Mouse (Mus musculus) embryonic facial prominence, embryonic 11.5 days (tissue): ENCODE results near the gene Gata3. TPM values are rescaled to one million over a fixed set of nuclear protein-coding genes. Genes with fewer than 3 reads are reported as not detected.

Source experiments
- ATAC-seq: fragments of 200-750 bp; cut with Nextera tagmentation; replicated peaks from 2 replicates; pipeline ENCODE4 v1.8.0; 2017; ENCODE audit warnings: low read depth; ENCODE audit not compliant: insufficient number of reproducible peaks, low FRiP score, low TSS enrichment
- DNase-seq: peaks from one replicate; pipeline ENCODE4 v3.0.0-alpha.2; 2015; ENCODE audit warnings: low spot score
- H3K27ac ChIP-seq: fragments of 300-500 bp; sonication (generic); replicated peaks from 2 replicates; pipeline ENCODE4 v1.5.1; 2014; ENCODE audit warnings: mild to moderate bottlenecking, low read depth, low read length, control low read depth
- H3K27me3 ChIP-seq: fragments of 300-500 bp; sonication (generic); 2 replicates; pipeline ENCODE4 v1.6.1; 2014; ENCODE audit warnings: mild to moderate bottlenecking, low read length, moderate library complexity, mixed read lengths; ENCODE audit not compliant: control insufficient read depth, insufficient read depth
- H3K36me3 ChIP-seq: fragments of 300-500 bp; sonication (generic); replicated peaks from 2 replicates; pipeline ENCODE4 v1.6.1; 2014; ENCODE audit warnings: low read depth, mild to moderate bottlenecking, low read length, moderate library complexity, mixed read lengths; ENCODE audit not compliant: control insufficient read depth, insufficient read depth
- H3K4me1 ChIP-seq: fragments of 300-500 bp; sonication (generic); 2 replicates; pipeline ENCODE4 v1.6.1; 2014; ENCODE audit warnings: low read length, mixed read lengths; ENCODE audit not compliant: control insufficient read depth, insufficient read depth
- H3K4me2 ChIP-seq: fragments of 300-500 bp; sonication (generic); 2 replicates; pipeline ENCODE4 v1.6.1; 2014; ENCODE audit warnings: low read depth, mild to moderate bottlenecking, control low read depth, low read length, moderate library complexity
- H3K4me3 ChIP-seq: fragments of 300-500 bp; sonication (generic); 2 replicates; pipeline ENCODE4 v1.5.1; 2014; ENCODE audit warnings: low read depth, low read length, control low read depth
- H3K9ac ChIP-seq: fragments of 300-500 bp; sonication (generic); replicated peaks from 2 replicates; pipeline ENCODE4 v1.6.1; 2014; ENCODE audit warnings: mild to moderate bottlenecking, control low read depth, low read length
- H3K9me3 ChIP-seq: fragments of 300-500 bp; sonication (generic); replicated peaks from 2 replicates; pipeline ENCODE4 v1.6.1; 2016; ENCODE audit warnings: mild to moderate bottlenecking, low read length, inconsistent platforms, mixed read lengths; ENCODE audit not compliant: control insufficient read depth
- WGBS: fragments of 180-500 bp; shearing (Covaris S2); extraction: QIAGEN DNeasy Blood & Tissue Kit; methylation state at CpG from one replicate; pipeline ENCODE4 v1.1.7; 2014; 5-methylcytosine and 5-hydroxymethylcytosine counted together
- polyA plus RNA-seq: library from polyadenylated mRNA; unstranded; fragments of >200 nt; fragmentation: Nextera tagmentation; extraction: Ambion mirVana; gene quantifications from 2 replicates; pipeline ENCODE4 v1.2.1, GENCODE M21; 2014

The Gata3 gene
- polyA plus RNA-seq, 1 experiment from 2014 or later: 17.4 TPM

DNA sequence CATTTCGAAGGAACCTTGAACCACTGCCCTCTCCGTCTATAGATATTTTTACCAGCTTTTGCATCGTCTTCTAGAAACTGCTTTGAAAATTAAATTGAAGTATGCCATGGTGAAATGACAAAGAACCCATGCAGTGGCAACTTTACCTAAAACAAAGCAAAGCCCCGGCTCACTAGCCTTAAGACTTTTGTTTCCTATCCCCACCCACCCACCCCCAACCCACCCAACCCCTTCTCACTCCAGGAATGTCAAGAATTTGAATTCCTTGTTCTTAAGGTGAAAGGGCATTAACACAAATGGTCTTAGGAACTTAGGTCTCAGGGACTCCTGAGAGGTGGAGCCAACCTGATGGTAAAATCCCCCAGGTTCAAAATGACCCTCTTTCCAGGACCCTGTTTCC is 34.0 kb downstream of the Gata3 start:
- Histone ChIP-seq H3K4me3 (no peak overlapping the region), H3K4me1 (no peaks in the 10 kb centered on the region), H3K4me2 (no peak overlapping the region), H3K36me3 (no peaks in the 10 kb centered on the region; the same call in 1 of the 2 replicates), H3K9me3 (no peaks in the 10 kb centered on the region), H3K9ac (no peak overlapping the region), H3K27me3 (no peaks in the 10 kb centered on the region), H3K27ac (no peak overlapping the region)
- WGBS: 32% methylated on average over 4 of the region's 4 CpGs
- ATAC-seq: no peak
- DNase-seq: no peak

- H3K36me3 ChIP-seq: no peaks in the 10 kb centered on the region
- no peaks in the 10 kb centered on the region for H3K4me1 ChIP-seq
- no peaks in the 10 kb centered on the region for H3K9me3 ChIP-seq
- H3K4me2 ChIP-seq: no peak overlapping the region
- H3K9ac ChIP-seq: no peak overlapping the region
- WGBS: 62% methylated on average over 13 of the region's 13 CpGs
- ATAC-seq: no peak; the same call in 1 of the 2 replicates
- DNase-seq: no peak
- H3K27me3 ChIP-seq: no peaks in the 10 kb centered on the region
- H3K4me3 ChIP-seq: no peak overlapping the region
- no peak overlapping the region for H3K27ac ChIP-seq
These were observed 36.8 kb downstream of the Gata3 start for GRCm38 (mm10) chr2:9852851-9853576.

GRCm38 (mm10) chr2:9835195-9835594 is 54.6 kb downstream of the Gata3 start:
- WGBS: 41% methylated on average over 7 of the region's 7 CpGs
- no peak for DNase-seq
- H3K9ac ChIP-seq: no peak overlapping the region
- H3K4me1 ChIP-seq: no peaks in the 10 kb centered on the region
- no peak for ATAC-seq
- no peak overlapping the region for H3K4me3 ChIP-seq
- H3K27me3 ChIP-seq: no peaks in the 10 kb centered on the region
- H3K4me2 ChIP-seq: no peak overlapping the region
- no peaks in the 10 kb centered on the region for H3K9me3 ChIP-seq
- H3K27ac ChIP-seq: no peak overlapping the region
- no peaks in the 10 kb centered on the region for H3K36me3 ChIP-seq

DNA sequence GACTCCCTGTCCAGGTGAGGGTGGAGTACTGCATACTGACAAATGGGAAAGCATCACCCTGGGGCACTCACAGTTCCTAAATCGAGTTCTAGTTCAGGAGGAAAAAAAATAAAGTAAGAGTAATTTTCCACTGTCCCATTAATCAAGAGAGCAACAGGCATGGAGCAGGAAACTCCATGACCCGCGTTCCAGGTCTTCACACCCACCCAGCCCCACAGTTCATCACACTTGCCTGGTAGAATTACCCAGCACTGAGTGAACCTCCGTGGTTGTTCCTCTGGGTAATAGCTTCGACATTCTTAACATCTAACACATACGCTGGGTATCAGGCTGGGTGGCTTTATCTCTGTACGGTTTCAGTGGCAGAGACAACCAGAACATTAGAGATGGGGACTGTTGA is 56.1 kb downstream of the Gata3 start:
- no peaks in the 10 kb centered on the region for H3K4me1 ChIP-seq
- no peaks in the 10 kb centered on the region for H3K36me3 ChIP-seq
- no peak for DNase-seq
- H3K9ac ChIP-seq: no peak overlapping the region
- H3K9me3 ChIP-seq: no peaks in the 10 kb centered on the region
- H3K27ac ChIP-seq: no peak overlapping the region
- no peak for ATAC-seq
- WGBS: 81% methylated on average over 7 of the region's 7 CpGs
- no peak overlapping the region for H3K4me3 ChIP-seq
- H3K4me2 ChIP-seq: no peak overlapping the region
- H3K27me3 ChIP-seq: no peaks in the 10 kb centered on the region

- no peaks in the 10 kb centered on the region for H3K36me3 ChIP-seq
- ATAC-seq (no peak), DNase-seq (no peak)
- 23% methylated on average over 3 of the region's 3 CpGs for WGBS
- H3K4me3 ChIP-seq: no peak overlapping the region
- no peaks in the 10 kb centered on the region for H3K27me3 ChIP-seq
- H3K9ac ChIP-seq: no peak overlapping the region
- no peaks in the 10 kb centered on the region for H3K4me1 ChIP-seq
- H3K4me2 ChIP-seq: no peak overlapping the region
- H3K27ac ChIP-seq: no peak overlapping the region
- H3K9me3 ChIP-seq: no peaks in the 10 kb centered on the region
These were observed 62.2 kb downstream of the Gata3 start for GRCm38 (mm10) chr2:9827624-9828023.

DNA sequence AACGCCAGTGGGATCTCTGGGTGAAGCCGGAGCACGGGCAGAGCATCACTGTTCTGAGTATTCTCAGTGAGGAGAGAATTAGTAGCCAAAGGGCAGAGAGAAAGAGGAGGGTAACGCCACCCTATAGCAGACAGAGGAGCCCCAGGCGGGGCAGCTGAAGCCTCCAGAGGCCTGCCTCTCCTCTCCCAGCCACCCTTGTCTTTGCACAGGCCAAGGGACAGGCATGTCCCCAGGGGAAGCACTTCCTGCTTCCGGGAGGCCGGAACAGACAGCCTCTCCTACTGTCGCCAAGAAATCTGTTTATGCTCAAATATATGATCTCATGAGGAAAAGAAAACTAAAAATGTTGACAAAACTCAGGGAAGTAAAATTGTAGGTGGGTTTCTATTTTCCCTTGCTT is 69.2 kb downstream of the Gata3 start:
- Histone ChIP-seq H3K36me3 (no peaks in the 10 kb centered on the region), H3K9ac (no peak overlapping the region), H3K4me1 (no peaks in the 10 kb centered on the region), H3K4me3 (no peak overlapping the region), H3K9me3 (no peaks in the 10 kb centered on the region), H3K4me2 (no peak overlapping the region), H3K27me3 (no peaks in the 10 kb centered on the region), H3K27ac (no peak overlapping the region)
- 73% methylated on average over 8 of the region's 8 CpGs for WGBS
- DNase-seq (no peak), ATAC-seq (no peak)

DNA sequence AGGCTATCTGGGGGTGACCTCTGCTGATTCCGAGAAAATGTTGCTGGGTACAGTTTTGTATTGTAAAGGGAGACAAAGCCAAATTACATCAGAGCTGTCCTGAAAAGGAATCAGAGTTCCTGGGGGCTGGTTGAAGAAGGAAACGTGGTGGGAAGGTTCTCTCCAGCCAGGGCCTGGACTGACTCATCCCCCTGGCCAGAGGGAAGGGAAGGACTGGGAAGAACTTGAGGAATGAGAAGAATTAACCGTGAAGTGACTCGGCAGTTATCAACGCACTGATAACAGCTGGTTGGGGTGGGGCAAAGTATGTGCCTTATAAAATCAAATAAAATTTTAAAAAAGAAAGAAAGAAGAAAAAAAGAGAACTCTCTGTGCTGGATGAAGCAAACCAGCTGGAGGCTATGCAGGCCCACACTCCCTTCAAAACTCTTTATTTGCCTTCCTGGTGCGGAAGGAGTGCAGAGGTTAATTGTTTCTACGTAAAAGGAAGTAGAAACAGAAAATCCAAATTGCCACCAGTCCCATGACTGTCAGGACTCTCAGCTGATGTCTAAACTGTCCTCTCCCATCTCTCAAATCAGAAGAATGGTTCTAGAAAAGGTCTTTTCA is 71.6 kb downstream of the Gata3 start:
- H3K4me2 ChIP-seq: no peak overlapping the region
- H3K27me3 ChIP-seq: no peaks in the 10 kb centered on the region
- DNase-seq: no peak
- H3K27ac ChIP-seq: no peak overlapping the region
- no peak for ATAC-seq
- H3K9me3 ChIP-seq: no peaks in the 10 kb centered on the region
- no peak overlapping the region for H3K4me3 ChIP-seq
- H3K36me3 ChIP-seq: no peaks in the 10 kb centered on the region
- no peaks in the 10 kb centered on the region for H3K4me1 ChIP-seq
- WGBS: 58% methylated on average over 7 of the region's 7 CpGs
- no peak overlapping the region for H3K9ac ChIP-seq
